Mouse (Mus musculus) heart, embryonic 15.5 days (tissue): Measurements from ENCODE around the gene Nkiras1. TPM values are rescaled to one million over a fixed set of nuclear protein-coding genes. Genes with fewer than 3 reads are reported as not detected.

Experiments
- ATAC-seq: fragments of 200-750 bp; cut with Nextera tagmentation; replicated peaks from 2 replicates; pipeline ENCODE4 v1.8.0; 2017; ENCODE audit warnings: low read depth, moderate TSS enrichment; ENCODE audit not compliant: insufficient number of reproducible peaks, insufficient read depth, low FRiP score
- H3K27ac ChIP-seq: fragments of 300-500 bp; sonication (generic); 2 replicates; pipeline ENCODE4 v1.5.1; 2015; ENCODE audit warnings: mild to moderate bottlenecking, inconsistent platforms
- H3K27me3 ChIP-seq: fragments of 300-500 bp; sonication (generic); 2 replicates; pipeline ENCODE4 v1.6.1; 2015; ENCODE audit warnings: inconsistent platforms
- H3K36me3 ChIP-seq: fragments of 300-500 bp; sonication (generic); 2 replicates; pipeline ENCODE4 v1.6.1; 2015; ENCODE audit warnings: mild to moderate bottlenecking, inconsistent platforms
- H3K4me1 ChIP-seq: fragments of 300-500 bp; sonication (generic); replicated peaks from 2 replicates; pipeline ENCODE4 v1.6.1; 2015; ENCODE audit warnings: inconsistent platforms
- H3K4me2 ChIP-seq: fragments of 300-500 bp; sonication (generic); 2 replicates; pipeline ENCODE4 v1.6.1; 2015; ENCODE audit warnings: inconsistent platforms, mild to moderate bottlenecking, moderate library complexity
- H3K4me3 ChIP-seq: fragments of 300-500 bp; sonication (generic); 2 replicates; pipeline ENCODE4 v1.5.1; 2015; ENCODE audit warnings: mild to moderate bottlenecking, inconsistent platforms
- H3K9ac ChIP-seq: fragments of 300-500 bp; sonication (generic); 2 replicates; pipeline ENCODE4 v1.6.1; 2015; ENCODE audit warnings: mild to moderate bottlenecking, inconsistent platforms
- H3K9me3 ChIP-seq: fragments of 300-500 bp; sonication (generic); replicated peaks from 2 replicates; pipeline ENCODE4 v1.6.1; 2016; ENCODE audit warnings: inconsistent platforms
- WGBS: fragments of 180-500 bp; shearing (Covaris S2); methylation state at CpG from one replicate; pipeline ENCODE4 v1.1.7; 2015; ENCODE audit warnings: mixed read lengths; 5-methylcytosine and 5-hydroxymethylcytosine counted together
- polyA plus RNA-seq: library from polyadenylated mRNA; unstranded; fragments of >200 nt; fragmentation: Nextera tagmentation; extraction: Ambion mirVana; gene quantifications from 2 replicates; pipeline ENCODE4 v1.2.1, GENCODE M21; 2015

The Nkiras1 gene
- polyA plus RNA-seq, 1 experiment from 2014 or later: 22.0 TPM

DNA sequence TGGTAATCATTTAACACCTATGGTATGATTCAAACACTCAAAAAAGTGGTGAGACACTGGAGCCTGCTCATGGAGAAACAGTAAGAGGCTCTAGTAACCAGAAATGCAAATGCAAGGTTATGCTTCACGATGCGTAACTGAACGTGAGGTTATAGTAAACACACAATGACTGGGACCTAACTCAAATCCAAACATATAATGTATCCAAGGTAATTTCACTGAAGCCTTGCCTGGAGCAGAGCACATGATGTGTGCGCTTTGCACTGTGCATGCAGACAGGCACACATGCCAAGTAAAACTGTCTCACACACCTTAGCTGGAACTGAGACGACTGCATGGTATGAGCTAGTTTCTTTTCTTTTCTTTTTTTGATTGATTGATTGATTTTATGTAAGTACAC, 33.2 kb downstream of the Nkiras1 start:
- Histone ChIP-seq H3K4me2 (no peak overlapping the region), H3K36me3 (no peaks in the 10 kb centered on the region), H3K9me3 (no peaks in the 10 kb centered on the region), H3K27me3 (no peaks in the 10 kb centered on the region), H3K4me3 (no peak overlapping the region), H3K9ac (no peak overlapping the region), H3K4me1 (peaks cover 28% of the 10 kb centered on the region), H3K27ac (no peak overlapping the region)
- 0 out of 2 replicates have a peak, but pooled peaks have one; percentile 40 for ATAC-seq
- WGBS: 90% methylated on average over 5 of the region's 5 CpGs

- H3K4me2 ChIP-seq: peak overlapping the region; percentile 32
- no peak overlapping the region for H3K9ac ChIP-seq
- no peak overlapping the region for H3K4me3 ChIP-seq
- no peak overlapping the region for H3K27ac ChIP-seq
- peak; percentile 62 for ATAC-seq
- 43% methylated on average over 11 of the region's 11 CpGs for WGBS
- no peaks in the 10 kb centered on the region; the same call in 1 of the 2 replicates for H3K36me3 ChIP-seq
- H3K4me1 ChIP-seq: peaks cover 11% of the 10 kb centered on the region
- no peaks in the 10 kb centered on the region for H3K27me3 ChIP-seq
- H3K9me3 ChIP-seq: no peaks in the 10 kb centered on the region; the same call in 1 of the 2 replicates
Observed at GRCm38 (mm10) chr14:18317457-18318411, 46.8 kb downstream of the Nkiras1 start.

DNA sequence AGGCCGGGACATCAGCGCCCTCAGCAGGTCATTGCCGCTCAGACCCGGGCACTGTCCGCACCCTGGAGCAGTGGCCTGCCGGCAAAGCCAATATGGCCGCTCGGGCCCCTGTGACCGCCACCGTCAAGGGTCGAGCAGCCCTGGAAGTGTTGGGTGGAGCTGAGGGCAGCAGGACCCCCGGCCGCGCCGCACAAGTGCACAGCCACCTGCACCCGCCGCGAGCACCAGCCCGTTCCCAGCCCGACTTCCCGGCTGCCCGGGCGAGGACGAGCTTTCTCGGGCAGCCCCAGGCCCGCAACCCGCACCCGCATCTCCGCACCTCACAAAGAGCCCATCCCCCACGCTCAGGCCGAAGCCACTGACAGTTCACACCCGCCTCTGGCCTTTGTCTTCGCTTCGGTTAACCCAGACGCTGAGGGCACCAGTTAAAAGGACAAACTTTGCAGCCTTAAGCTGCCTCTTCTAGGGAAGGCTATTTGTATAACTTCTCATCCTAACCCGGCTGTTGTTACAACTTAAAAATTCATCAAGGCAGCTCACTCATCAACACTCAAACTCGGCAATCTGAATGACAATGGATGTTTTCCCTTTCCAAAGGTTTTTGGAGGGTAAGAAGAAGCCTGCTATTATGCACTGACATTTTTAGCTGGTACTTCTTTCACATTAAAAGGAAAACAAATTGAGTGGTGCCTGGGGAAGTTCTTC, 56.2 kb downstream of the Nkiras1 start:
- H3K9me3 ChIP-seq: no peaks in the 10 kb centered on the region
- no peak overlapping the region for H3K27ac ChIP-seq
- H3K4me2 ChIP-seq: peak overlapping the region; percentile 91
- peak overlapping the region; percentile 72 for H3K9ac ChIP-seq
- peak overlapping the region; percentile 62 for H3K4me3 ChIP-seq
- no peaks in the 10 kb centered on the region for H3K27me3 ChIP-seq
- H3K4me1 ChIP-seq: peaks cover 24% of the 10 kb centered on the region
- peak; percentile 29; the same call in 1 of the 2 replicates for ATAC-seq
- no peaks in the 10 kb centered on the region for H3K36me3 ChIP-seq
- WGBS: 4% methylated on average over 37 of the region's 37 CpGs

DNA sequence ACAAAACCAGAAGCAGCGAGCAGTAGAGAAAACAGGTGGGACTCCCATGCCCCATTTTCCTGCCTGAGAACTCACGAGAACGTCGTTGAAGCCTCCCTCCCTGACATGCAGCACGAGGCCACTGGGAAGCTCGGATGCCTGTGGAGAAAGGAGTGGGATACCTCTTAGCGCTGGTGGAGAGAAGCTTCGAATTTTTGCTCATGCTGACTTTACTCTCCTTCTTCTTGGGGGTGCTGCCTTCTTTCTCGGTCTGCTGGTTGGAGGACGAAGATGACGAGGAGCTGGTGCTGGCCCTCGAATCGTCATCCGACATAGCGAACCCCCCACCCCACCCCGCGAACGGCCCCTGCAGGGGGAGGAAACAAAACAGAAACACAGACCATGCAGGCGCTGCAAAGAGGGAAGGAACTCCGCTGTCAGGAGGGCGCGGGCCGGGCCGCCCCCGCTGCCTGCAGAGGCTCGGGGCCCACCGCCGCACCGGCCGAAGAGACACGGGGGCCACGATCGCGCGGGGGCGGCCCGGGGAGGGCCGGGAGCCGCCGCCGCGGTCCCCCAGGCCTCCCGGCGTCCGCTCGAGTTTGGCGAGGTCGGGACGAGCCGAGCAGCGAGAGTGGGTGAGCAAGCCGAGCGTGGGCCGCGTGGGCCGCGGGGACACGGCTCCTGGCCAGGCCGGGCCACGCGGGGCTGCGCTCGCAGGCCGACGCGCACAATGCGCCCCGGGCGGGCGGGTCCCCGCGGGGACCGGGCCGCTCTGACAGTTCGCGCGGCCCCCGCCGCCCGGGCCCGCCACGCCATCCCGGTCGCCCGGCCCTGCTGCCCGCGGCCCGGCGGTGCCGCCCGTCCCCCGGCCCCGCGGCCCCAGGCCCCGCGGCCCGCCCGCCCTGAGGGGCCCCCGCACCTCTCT, 60.1 kb downstream of the Nkiras1 start:
- H3K27me3 ChIP-seq: no peaks in the 10 kb centered on the region
- H3K4me2 ChIP-seq: peak overlapping the region; percentile 88
- WGBS: under 1% methylated on average over 59 of the region's 99 CpGs
- H3K27ac ChIP-seq: peak overlapping the region; percentile 73
- H3K36me3 ChIP-seq: no peaks in the 10 kb centered on the region
- peaks cover 24% of the 10 kb centered on the region for H3K4me1 ChIP-seq
- H3K9me3 ChIP-seq: no peaks in the 10 kb centered on the region
- peak overlapping the region; percentile 78 for H3K4me3 ChIP-seq
- peak overlapping the region; percentile 96 for H3K9ac ChIP-seq
- peak; percentile 57 for ATAC-seq

GRCm38 (mm10) chr14:18331693-18332131, 60.8 kb downstream of the Nkiras1 start, which contains the start of gene Ube2e1:
Gene Ube2e1 (minus strand): TSS chr14:18331859.
- Histone ChIP-seq H3K4me2 (peak within 1 kb of the TSS; percentile 88), H3K4me1 (peaks cover 19% of the 10 kb centered on the region), H3K27ac (peak within 1 kb of the TSS; percentile 73), H3K9ac (peak within 1 kb of the TSS; percentile 96), H3K4me3 (peak within 1 kb of the TSS; percentile 78), H3K27me3 (no peaks in the 10 kb centered on the region), H3K36me3 (no peaks in the 10 kb centered on the region), H3K9me3 (no peaks in the 10 kb centered on the region)
- ATAC-seq: peak; percentile 89
- 0% methylated on average over 38 of the region's 39 CpGs for WGBS

Other genes with a start within 250 kb of the Nkiras1 start
- 11.3 and 11.5 TPM in 2 replicates for gene Nr1d2, start 32.0 kb upstream of the Nkiras1 start, polyA plus RNA-seq
- gene Rpl15, start 255 bp downstream of the Nkiras1 start, polyA plus RNA-seq: 211 and 248 TPM in 2 replicates
- 52.7 and 62.4 TPM in 2 replicates for gene Ube2e1, start 60.7 kb downstream of the Nkiras1 start, polyA plus RNA-seq